Mouse (Mus musculus): ENCODE data around the gene Tnfsf13b.

The Tnfsf13b gene

DNA sequence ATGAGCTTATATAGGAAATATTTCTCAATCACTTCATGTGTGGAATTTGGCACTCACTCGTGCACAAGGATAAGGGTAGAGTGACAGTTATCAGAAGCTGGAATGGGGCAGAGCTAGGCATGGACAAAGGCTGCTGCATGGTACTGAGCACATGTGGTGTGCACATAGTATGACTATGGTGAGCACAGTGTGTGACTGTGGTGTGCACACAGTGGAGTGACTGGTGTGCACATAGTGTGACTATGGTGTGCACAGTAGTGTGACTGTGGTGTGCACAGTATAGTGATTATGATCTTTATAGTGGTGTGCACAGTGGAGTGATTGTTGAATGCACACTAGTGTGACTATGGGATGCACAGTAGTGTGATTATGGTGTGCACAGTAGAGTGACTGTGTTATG, 39.5 kb downstream of the Tnfsf13b start:
- no peak for DNase-seq (ENCODE audit: low read depth, low spot score)

DNA sequence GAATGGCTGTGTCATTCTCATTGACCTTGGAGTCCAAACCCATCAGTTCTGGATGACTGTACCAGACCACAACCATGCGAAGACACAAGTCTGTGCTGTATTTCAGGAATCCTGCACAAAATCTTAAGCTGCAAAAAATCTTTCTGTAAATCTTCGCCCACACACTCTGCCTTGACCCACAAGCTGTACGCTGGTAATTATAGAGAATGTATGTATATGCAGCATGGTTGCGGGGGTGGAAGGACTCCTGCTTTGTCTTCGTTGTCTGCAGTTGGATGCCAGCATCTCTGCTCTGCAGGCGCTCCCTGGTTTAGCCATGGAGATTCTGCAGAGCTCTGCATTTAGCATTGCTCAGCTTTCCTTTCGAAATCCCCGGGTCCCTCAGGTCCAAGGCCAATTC, 42.9 kb downstream of the Tnfsf13b start:
- no peak for DNase-seq (ENCODE audit: low read depth, low spot score)

DNA sequence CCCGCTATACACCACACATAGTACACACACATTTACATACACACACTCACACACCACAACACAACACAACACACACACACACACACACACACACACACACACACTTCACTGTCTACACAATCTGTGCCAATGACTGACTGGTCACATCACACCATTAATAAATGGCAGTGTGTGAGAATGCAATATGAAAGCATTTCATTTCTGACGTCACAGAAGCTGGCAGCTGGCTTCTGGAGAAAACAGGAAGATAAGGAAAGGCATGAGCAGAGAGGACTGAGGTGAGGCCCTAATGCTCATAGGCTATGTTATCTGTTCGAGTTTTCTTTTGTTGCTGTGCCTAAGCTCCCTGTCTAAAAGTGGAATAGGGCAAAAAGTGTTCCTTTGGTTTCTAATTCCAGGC, 45.3 kb downstream of the Tnfsf13b start:
- no peak for DNase-seq (ENCODE audit: low read depth, low spot score)

DNA sequence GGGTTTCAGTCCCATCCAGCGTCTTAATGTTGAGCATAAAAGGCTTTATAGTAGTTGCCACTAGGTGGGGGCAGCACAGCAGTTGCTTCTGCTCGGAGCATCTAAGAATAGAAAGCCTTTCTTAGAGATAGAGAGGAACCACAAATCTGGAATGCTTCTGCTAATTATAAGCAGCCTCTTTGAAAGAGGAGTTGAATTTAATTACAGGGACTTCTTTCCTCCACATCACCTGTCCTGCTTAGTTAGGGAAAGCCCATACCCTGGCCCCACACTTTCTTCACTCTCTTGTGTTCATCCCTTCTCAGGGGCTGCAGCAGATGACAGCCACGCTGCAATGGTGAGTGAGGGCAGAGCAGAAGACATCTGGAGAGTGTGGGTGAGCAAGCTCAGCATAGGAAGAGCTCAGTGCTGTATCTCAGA, 47.3 kb downstream of the Tnfsf13b start:
- DNase-seq (ENCODE audit: low read depth, low spot score), result peak; percentile 24

DNA sequence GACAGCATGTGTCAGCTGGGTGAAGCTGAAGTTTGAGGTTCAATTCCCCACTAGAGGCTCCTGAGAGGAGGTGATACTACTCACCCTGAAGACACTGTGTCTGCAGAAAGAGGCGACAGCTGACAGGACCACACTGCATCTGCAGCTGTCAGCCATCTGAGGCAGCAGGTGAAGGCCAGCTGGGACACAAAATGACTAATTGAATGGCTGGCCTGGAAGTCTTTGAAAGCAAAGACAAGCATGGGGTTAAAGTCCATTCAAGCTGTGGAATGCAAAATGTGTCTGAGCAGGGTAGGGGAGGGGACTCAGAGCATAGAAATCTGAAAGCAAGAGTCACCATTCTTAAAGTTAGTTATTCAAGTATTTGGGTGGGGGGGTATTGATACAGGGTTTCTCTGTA, 54.7 kb downstream of the Tnfsf13b start:
- no peak for DNase-seq (ENCODE audit: low read depth, low spot score)

DNA sequence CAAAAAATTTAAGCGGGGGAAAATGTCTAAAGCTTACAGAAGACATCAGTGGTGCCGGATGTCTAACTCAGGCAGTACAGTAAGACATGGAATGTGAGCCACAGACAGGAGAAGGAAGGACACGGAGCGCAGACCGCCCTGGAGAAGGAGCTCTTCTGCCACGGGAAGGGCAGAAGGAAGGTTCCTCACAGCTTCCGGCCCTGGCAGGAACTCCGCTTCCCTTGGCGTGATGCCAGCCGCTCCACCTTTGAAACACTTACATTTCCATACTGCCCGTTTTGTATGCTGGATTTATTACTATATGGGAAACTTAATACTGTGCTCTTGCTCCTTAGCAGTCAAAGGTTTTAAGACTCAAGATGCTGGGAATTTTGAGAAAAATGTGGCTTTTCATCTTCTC, 60.6 kb downstream of the Tnfsf13b start:
- DNase-seq (ENCODE audit: low read depth, low spot score), result no peak

DNA sequence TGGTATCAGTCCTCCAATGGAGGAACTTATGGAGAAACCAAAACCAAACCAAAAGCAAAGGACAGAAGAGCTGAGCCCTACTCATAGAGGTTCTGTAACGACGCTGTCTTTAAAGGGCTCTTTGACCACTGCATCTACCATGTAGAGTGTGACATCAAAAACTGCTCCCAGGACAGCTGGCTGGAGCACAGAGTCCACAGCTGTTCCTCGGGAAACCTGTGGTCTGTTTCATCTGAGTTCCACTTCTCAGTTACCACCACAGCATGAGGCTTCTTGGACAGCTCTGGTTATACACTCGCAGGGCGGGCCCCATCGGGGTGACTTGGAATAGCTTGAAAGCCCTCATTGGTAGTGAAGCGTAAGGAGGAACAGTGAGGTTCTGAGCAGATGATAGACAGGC, 61.5 kb downstream of the Tnfsf13b start:
- no peak for DNase-seq (ENCODE audit: low read depth, low spot score)

DNA sequence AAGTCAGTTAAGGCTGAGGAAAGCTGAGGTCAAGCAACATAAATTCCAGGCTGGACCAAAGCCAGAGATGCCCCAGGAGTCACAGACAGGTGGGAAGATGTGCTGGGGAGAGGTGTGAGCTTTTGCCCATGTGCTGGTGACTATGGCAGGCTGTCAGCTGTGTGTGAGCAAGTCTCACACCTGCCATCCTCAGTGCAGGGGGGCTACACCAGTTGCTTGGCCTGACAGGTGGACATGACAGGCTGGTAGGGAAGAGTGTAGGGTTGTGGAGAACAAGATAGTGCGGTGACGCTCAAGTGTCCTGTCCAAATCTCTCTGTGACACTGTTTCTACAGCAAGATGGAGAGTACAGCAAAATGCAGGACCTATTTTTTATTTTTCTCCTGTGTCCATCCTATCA, 66.1 kb downstream of the Tnfsf13b start:
- no peak for DNase-seq (ENCODE audit: low read depth, low spot score)
